Mouse (Mus musculus): ENCODE data around the gene Sec24a. TPM values are rescaled to one million over a fixed set of nuclear protein-coding genes. Genes with fewer than 3 reads are reported as not detected.

The Sec24a gene
- polyA plus RNA-seq, 1 experiment from 2014 or later: 10.6 TPM

- Histone ChIP-seq H3K4me2 (ENCODE audit: low read length) (no peak overlapping the region), H3K4me1 (replicated peaks; ENCODE audit: insufficient read depth, low read length) (peaks cover 5% of the 10 kb centered on the region; the same call in 1 of the 2 replicates), H3K4me3 (replicated peaks; ENCODE audit: low read depth, low read length) (no peak overlapping the region), H3K9me3 (replicated peaks; ENCODE audit: low read length) (no peaks in the 10 kb centered on the region), H3K27me3 (ENCODE audit: insufficient read depth, low read length) (no peaks in the 10 kb centered on the region), H3K27ac (no peak overlapping the region), H3K9ac (ENCODE audit: low read depth, low read length) (no peak overlapping the region), H3K36me3 (ENCODE audit: insufficient read depth, low read length) (peaks cover 13% of the 10 kb centered on the region; the same call in 1 of the 2 replicates)
- no peak for TF ChIP-seq CTCF (IDR thresholded peaks at IDR 0.05; ENCODE audit: low read depth)
- DNase-seq (ENCODE audit: low spot score) (no peak), ATAC-seq (replicated peaks; ENCODE audit: low FRiP score, low read depth) (no peak)
- 87% methylated on average over 16 of the region's 16 CpGs for WGBS
Observed at GRCm38 (mm10) chr11:51644217-51644616, 119.2 kb downstream of the Sec24a start.

GRCm38 (mm10) chr11:51643761-51644160 is 119.7 kb downstream of the Sec24a start:
- no peak overlapping the region for H3K4me2 ChIP-seq (ENCODE audit: low read length)
- H3K4me3 ChIP-seq (replicated peaks; ENCODE audit: low read depth, low read length): no peak overlapping the region
- 0 out of 2 replicates have a peak overlapping the region, but pooled peaks have one; percentile 8 for H3K27ac ChIP-seq
- no peaks in the 10 kb centered on the region for H3K9me3 ChIP-seq (replicated peaks; ENCODE audit: low read length)
- H3K27me3 ChIP-seq (ENCODE audit: insufficient read depth, low read length): no peaks in the 10 kb centered on the region
- DNase-seq (ENCODE audit: low spot score): no peak
- H3K4me1 ChIP-seq (replicated peaks; ENCODE audit: insufficient read depth, low read length): peaks cover 4% of the 10 kb centered on the region; the same call in 1 of the 2 replicates
- 67% methylated on average over 15 of the region's 15 CpGs for WGBS
- no peak for TF ChIP-seq CTCF (IDR thresholded peaks at IDR 0.05; ENCODE audit: low read depth)
- H3K36me3 ChIP-seq (ENCODE audit: insufficient read depth, low read length): peaks cover 13% of the 10 kb centered on the region; the same call in 1 of the 2 replicates
- no peak overlapping the region for H3K9ac ChIP-seq (ENCODE audit: low read depth, low read length)
- no peak for ATAC-seq (replicated peaks; ENCODE audit: low FRiP score, low read depth)

DNA sequence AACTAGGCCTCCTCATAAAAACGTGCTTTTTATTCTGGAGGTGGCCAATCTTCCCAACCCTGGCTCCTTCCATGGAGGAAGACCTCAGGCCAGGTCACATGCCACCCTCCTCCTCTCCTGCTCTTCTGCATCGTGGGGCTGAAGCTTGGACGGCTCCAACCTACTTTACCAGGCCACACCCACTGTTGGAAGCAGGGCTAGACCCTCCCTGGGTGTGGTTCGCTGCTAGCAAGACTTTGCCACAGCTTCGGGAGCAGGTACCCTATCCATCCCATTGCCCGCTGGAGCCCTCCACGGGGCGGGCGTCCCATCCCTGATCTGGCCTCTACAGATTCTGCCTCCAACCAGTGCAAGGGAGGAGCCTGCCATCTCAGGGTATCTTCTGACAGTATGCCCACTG is 120.2 kb downstream of the Sec24a start:
- peaks cover 13% of the 10 kb centered on the region; the same call in 1 of the 2 replicates for H3K36me3 ChIP-seq (ENCODE audit: insufficient read depth, low read length)
- H3K4me2 ChIP-seq (ENCODE audit: low read length): no peak overlapping the region
- WGBS: 78% methylated on average over 9 of the region's 9 CpGs
- H3K4me3 ChIP-seq (replicated peaks; ENCODE audit: low read depth, low read length): no peak overlapping the region
- no peaks in the 10 kb centered on the region for H3K27me3 ChIP-seq (ENCODE audit: insufficient read depth, low read length)
- TF ChIP-seq CTCF (IDR thresholded peaks at IDR 0.05; ENCODE audit: low read depth): no peak
- H3K4me1 ChIP-seq (replicated peaks; ENCODE audit: insufficient read depth, low read length): peaks cover 5% of the 10 kb centered on the region; the same call in 1 of the 2 replicates
- no peak overlapping the region for H3K9ac ChIP-seq (ENCODE audit: low read depth, low read length)
- no peak for DNase-seq (ENCODE audit: low spot score)
- H3K9me3 ChIP-seq (replicated peaks; ENCODE audit: low read length): no peaks in the 10 kb centered on the region
- ATAC-seq (replicated peaks; ENCODE audit: low FRiP score, low read depth): no peak
- no peak overlapping the region for H3K27ac ChIP-seq

Other genes starting within 250 kb of the Sec24a start
- gene Phykpl, start 178.9 kb downstream of the Sec24a start, polyA plus RNA-seq (2015; fragmentation: Nextera tagmentation; extraction: Ambion mirVana): 24.6 and 26.1 TPM in 2 replicates
- 293 and 336 TPM in 2 replicates for gene Hnrnpab, start 156.8 kb downstream of the Sec24a start, polyA plus RNA-seq (2015; fragmentation: Nextera tagmentation; extraction: Ambion mirVana)
- gene Nhp2, start 143.9 kb downstream of the Sec24a start, polyA plus RNA-seq (2015; fragmentation: Nextera tagmentation; extraction: Ambion mirVana): 134 and 136 TPM in 2 replicates
- gene Rmnd5b, start 127.7 kb downstream of the Sec24a start, polyA plus RNA-seq (2015; fragmentation: Nextera tagmentation; extraction: Ambion mirVana): 40.8 and 42.5 TPM in 2 replicates
- 28.5 and 30.6 TPM in 2 replicates for gene N4bp3, start 112.8 kb downstream of the Sec24a start, polyA plus RNA-seq (2015; fragmentation: Nextera tagmentation; extraction: Ambion mirVana)
- gene D930048N14Rik, start 112.7 kb downstream of the Sec24a start, polyA plus RNA-seq (2015; fragmentation: Nextera tagmentation; extraction: Ambion mirVana): 1.9 and 2.0 TPM in 2 replicates
- gene 0610009B22Rik, start 74.8 kb downstream of the Sec24a start, polyA plus RNA-seq (2015; fragmentation: Nextera tagmentation; extraction: Ambion mirVana): 156 and 163 TPM in 2 replicates
- 154 and 156 TPM in 2 replicates for gene Sar1b, start 53 bp upstream of the Sec24a start, polyA plus RNA-seq (2015; fragmentation: Nextera tagmentation; extraction: Ambion mirVana)
- gene Jade2, start 94.0 kb upstream of the Sec24a start, polyA plus RNA-seq (2015; fragmentation: Nextera tagmentation; extraction: Ambion mirVana): 1.0 and 1.2 TPM in 2 replicates
- gene Cdkn2aipnl, start 204.0 kb upstream of the Sec24a start, polyA plus RNA-seq (2015; fragmentation: Nextera tagmentation; extraction: Ambion mirVana): 70.8 and 71.7 TPM in 2 replicates
- 248 and 255 TPM in 2 replicates for gene Ube2b, start 237.1 kb upstream of the Sec24a start, polyA plus RNA-seq (2015; fragmentation: Nextera tagmentation; extraction: Ambion mirVana)
- gene Cdkl3, start 240.6 kb upstream of the Sec24a start, polyA plus RNA-seq (2015; fragmentation: Nextera tagmentation; extraction: Ambion mirVana): 10.3 and 10.6 TPM in 2 replicates

Measured in kidney, postnatal 0 days (tissue).